Mouse (Mus musculus) CH12.LX (cell line): Measurements from ENCODE around the gene Upp2. TPM values are rescaled to one million over a fixed set of nuclear protein-coding genes. Genes with fewer than 3 reads are reported as not detected.

Experiments used
- DNase-seq: peaks from one replicate; pipeline ENCODE4 v3.0.0-alpha.2; 2013; ENCODE audit errors: extremely low read depth
- H3K27ac ChIP-seq: 2 replicates; pipeline ENCODE4 v1.5.1; 2012; ENCODE audit warnings: low read depth, mild to moderate bottlenecking, control low read depth, moderate library complexity; ENCODE audit not compliant: insufficient read depth
- H3K27me3 ChIP-seq: replicated peaks from 2 replicates; pipeline ENCODE3; 2012; ENCODE audit warnings: inconsistent platforms
- H3K36me3 ChIP-seq, 2 experiments: replicated peaks in 1 of 2; 2 replicates each; pipeline versions ENCODE3 to v1.6.1; 2012; ENCODE audit warnings: inconsistent platforms in 1 of 2, low read length in 1 of 2, mild to moderate bottlenecking in 1 of 2, mixed read lengths in 1 of 2, moderate library complexity in 1 of 2; ENCODE audit not compliant: control insufficient read depth in 1 of 2, insufficient read depth in 1 of 2
- H3K4me1 ChIP-seq, 2 experiments: 2 replicates each; pipeline ENCODE4 v1.6.1; 2012; ENCODE audit warnings: inconsistent platforms in 1 of 2, moderate library complexity in 1 of 2; ENCODE audit not compliant: insufficient read depth in 2 of 2, control insufficient read depth in 1 of 2
- H3K4me2 ChIP-seq: 2 replicates; pipeline ENCODE4 v1.6.1; 2012; ENCODE audit warnings: low read depth, mild to moderate bottlenecking, control low read depth; ENCODE audit not compliant: poor library complexity, insufficient read depth, severe bottlenecking
- H3K4me3 ChIP-seq, 3 experiments: fragments of 150-350 bp in 1 of 3; sonication (generic) in 1 of 3; replicated peaks in 1 of 3; 2 replicates each; pipeline versions ENCODE3 to v1.5.1; 2011 to 2012; ENCODE audit warnings: low read depth in 2 of 3, low read length in 2 of 3, mild to moderate bottlenecking in 2 of 3, moderate library complexity in 2 of 3, control low read depth in 1 of 3, improper control_type of control experiment in 1 of 3, inconsistent platforms in 1 of 3, mixed read lengths in 1 of 3; ENCODE audit not compliant: poor library complexity in 1 of 3
- H3K79me2 ChIP-seq: replicated peaks from 2 replicates; pipeline ENCODE4 v1.6.1; 2012; ENCODE audit warnings: mild to moderate bottlenecking, moderate library complexity; ENCODE audit not compliant: control insufficient read depth, poor library complexity, insufficient read depth, severe bottlenecking; ENCODE audit errors: extremely low read depth
- H3K9ac ChIP-seq: 2 replicates; pipeline ENCODE4 v1.6.1; 2012; ENCODE audit warnings: low read depth, mild to moderate bottlenecking, control low read depth, moderate library complexity; ENCODE audit not compliant: insufficient read depth
- H3K9me3 ChIP-seq: replicated peaks from 2 replicates; pipeline ENCODE3; 2012; ENCODE audit warnings: low read length, inconsistent platforms, mixed read lengths
- BHLHE40 ChIP-seq: IDR thresholded peaks from 2 replicates; pipeline ENCODE4 v1.6.1; 2011; ENCODE audit warnings: mild to moderate bottlenecking, low read depth, low read length, improper control_type of control experiment
- CTCF ChIP-seq, 2 experiments: IDR thresholded peaks in 1 of 2; conservative IDR thresholded peaks in 1 of 2; 2 replicates each; pipeline ENCODE4 v1.5.1; 2011 to 2012; ENCODE audit warnings: low read depth in 2 of 2, low read length in 2 of 2, improper control_type of control experiment in 1 of 2, inconsistent platforms in 1 of 2, mild to moderate bottlenecking in 1 of 2, moderate library complexity in 1 of 2
- E2F4 ChIP-seq: IDR thresholded peaks from 2 replicates; pipeline ENCODE4 v1.6.1; 2011; ENCODE audit warnings: low read depth, low read length, improper control_type of control experiment; ENCODE audit not compliant: insufficient replicate concordance
- ELF1 ChIP-seq: IDR thresholded peaks from 2 replicates; pipeline ENCODE4 v1.6.1; 2014; ENCODE audit warnings: low read depth, mild to moderate bottlenecking, inconsistent platforms, low read length, improper control_type of control experiment
- ETS1 ChIP-seq: conservative IDR thresholded peaks from 2 replicates; pipeline ENCODE4 v1.6.1; 2012; ENCODE audit warnings: low read depth, mild to moderate bottlenecking, inconsistent platforms, low read length, improper control_type of control experiment, moderate library complexity
- HCFC1 ChIP-seq: IDR thresholded peaks from 2 replicates; pipeline ENCODE4 v1.6.1; 2012; ENCODE audit warnings: low read depth, mild to moderate bottlenecking, inconsistent platforms, low read length, improper control_type of control experiment
- JUN ChIP-seq: IDR thresholded peaks from 2 replicates; pipeline ENCODE4 v1.6.1; 2011; ENCODE audit warnings: low read depth, mild to moderate bottlenecking, low read length, improper control_type of control experiment, moderate library complexity; ENCODE audit not compliant: insufficient read depth
- JUND ChIP-seq: conservative IDR thresholded peaks from 2 replicates; pipeline ENCODE4 v1.6.1; 2011; ENCODE audit warnings: low read depth, low read length, improper control_type of control experiment
- KAT2A ChIP-seq: IDR thresholded peaks from 2 replicates; pipeline ENCODE4 v1.6.1; 2012; ENCODE audit warnings: low read length, improper control_type of control experiment, inconsistent platforms; ENCODE audit not compliant: insufficient replicate concordance
- MAFK ChIP-seq: IDR thresholded peaks from 2 replicates; pipeline ENCODE4 v1.6.1; 2011; ENCODE audit warnings: low read length, improper control_type of control experiment; ENCODE audit not compliant: insufficient replicate concordance
- MAX ChIP-seq: IDR thresholded peaks from 2 replicates; pipeline ENCODE4 v1.6.1; 2011; ENCODE audit warnings: low read length, improper control_type of control experiment
- MAZ ChIP-seq: IDR thresholded peaks from 2 replicates; pipeline ENCODE4 v1.6.1; 2012; ENCODE audit warnings: low read depth, mild to moderate bottlenecking, inconsistent platforms, low read length, improper control_type of control experiment, moderate library complexity
- MEF2A ChIP-seq: IDR thresholded peaks from 2 replicates; pipeline ENCODE4 v1.6.1; 2014; ENCODE audit warnings: low read depth, mild to moderate bottlenecking, inconsistent platforms, low read length, improper control_type of control experiment, borderline replicate concordance
- MXI1 ChIP-seq: IDR thresholded peaks from 2 replicates; pipeline ENCODE4 v1.6.1; 2011; ENCODE audit warnings: mild to moderate bottlenecking, low read depth, low read length, improper control_type of control experiment
- MYC ChIP-seq: IDR thresholded peaks from 2 replicates; pipeline ENCODE4 v1.6.1; 2011; ENCODE audit warnings: low read depth, mild to moderate bottlenecking, improper control_type of control experiment, low read length
- NRF1 ChIP-seq: IDR thresholded peaks from 2 replicates; pipeline ENCODE4 v1.6.1; 2014; ENCODE audit warnings: low read depth, mild to moderate bottlenecking, inconsistent platforms, low read length, improper control_type of control experiment, moderate library complexity
- PAX5 ChIP-seq: IDR thresholded peaks from 2 replicates; pipeline ENCODE4 v1.6.1; 2012; ENCODE audit warnings: low read length, inconsistent platforms, mixed read lengths
- POLR2A ChIP-seq: IDR thresholded peaks from 2 replicates; pipeline ENCODE4 v1.6.1; 2011; ENCODE audit warnings: low read depth, mild to moderate bottlenecking, improper control_type of control experiment, low read length
- RAD21 ChIP-seq: IDR thresholded peaks from 2 replicates; pipeline ENCODE4 v1.6.1; 2011; ENCODE audit warnings: low read depth, mild to moderate bottlenecking, low read length, improper control_type of control experiment, moderate library complexity
- RCOR1 ChIP-seq: conservative IDR thresholded peaks from 2 replicates; pipeline ENCODE4 v1.6.1; 2012; ENCODE audit warnings: low read depth, mild to moderate bottlenecking, inconsistent platforms, low read length, improper control_type of control experiment
- SMC3 ChIP-seq: IDR thresholded peaks from 2 replicates; pipeline ENCODE4 v1.6.1; 2011; ENCODE audit warnings: low read depth, low read length, improper control_type of control experiment
- TBP ChIP-seq: conservative IDR thresholded peaks from 2 replicates; pipeline ENCODE4 v1.6.1; 2011; ENCODE audit warnings: low read depth, low read length, improper control_type of control experiment
- UBTF ChIP-seq: IDR thresholded peaks from 2 replicates; pipeline ENCODE4 v1.6.1; 2012; ENCODE audit warnings: low read depth, mild to moderate bottlenecking, inconsistent platforms, low read length, improper control_type of control experiment, moderate library complexity
- USF1 ChIP-seq: IDR thresholded peaks from 2 replicates; pipeline ENCODE4 v1.6.1; 2014; ENCODE audit warnings: low read depth, mild to moderate bottlenecking, inconsistent platforms, low read length, improper control_type of control experiment
- ZC3H11A ChIP-seq: IDR thresholded peaks from 2 replicates; pipeline ENCODE4 v1.6.1; 2012; ENCODE audit warnings: low read depth, mild to moderate bottlenecking, inconsistent platforms, low read length, improper control_type of control experiment
- dilution Hi-C: fragments of 300-500 bp; cut with MboI; formaldehyde crosslinking; loops from 2 replicates; pipeline ENCODE4 v1.14.3; 2020; ENCODE audit warnings: low sequenced_read_pairs; ENCODE audit not compliant: extremely low pct_unique_long_range_greater_than_20kb, extremely low pct_ligation_motif_present
- in situ Hi-C: fragments of 300-500 bp; cut with MboI; formaldehyde crosslinking; loops from 3 replicates; pipeline ENCODE4 v1.14.3; 2019; ENCODE audit warnings: low sequenced_read_pairs, low pct_ligation_motif_present, low pct_unique_long_range_greater_than_20kb, mixed read lengths
- polyA plus RNA-seq: library from polyadenylated mRNA; unstranded; fragments of >175 nt; gene quantifications from 2 replicates; pipeline ENCODE4 v1.2.1, GENCODE M21; 2012; ENCODE audit warnings: low read depth; ENCODE audit not compliant: insufficient read length
- total RNA-seq, 2 experiments: library from RNA; depleted of rRNA; stranded (reverse); fragments of 300-350 nt in 1 of 2; fragments of >200 nt in 1 of 2; gene quantifications; 2 replicates each; pipeline ENCODE4 v1.2.3; 2012 to 2014

Gene Upp2
- total and polyA plus RNA-seq, 3 experiments: not detected

DNA sequence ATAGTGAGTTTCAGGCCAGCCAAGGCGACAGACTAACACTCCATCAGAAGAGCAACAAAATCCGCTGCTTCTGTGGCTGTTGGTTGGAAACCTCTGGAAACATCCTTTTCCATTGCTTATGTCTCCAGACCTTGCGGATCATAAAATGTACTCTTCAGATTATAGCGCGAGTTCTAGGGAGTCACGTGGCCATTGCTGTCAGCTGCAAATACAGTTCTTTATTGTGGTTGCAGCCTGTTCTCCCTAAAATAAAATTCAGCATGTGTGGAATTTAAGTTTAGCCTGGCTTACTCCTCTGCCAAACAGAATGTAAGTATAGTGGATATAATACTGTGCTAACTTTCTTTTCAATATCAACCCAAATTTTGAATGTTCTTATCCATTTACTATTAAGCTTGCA lies 78.6 kb downstream of the Upp2 start:
- TF ChIP-seq MYC: no peak
- no peak for TF ChIP-seq MAX
- no peak for TF ChIP-seq MEF2A
- no peak for TF ChIP-seq ZC3H11A
- TF ChIP-seq RCOR1: no peak
- no peak for TF ChIP-seq TBP
- no peak for TF ChIP-seq CTCF (conservative IDR thresholded peaks at IDR 0.05 in 1 of 2, IDR thresholded peaks at IDR 0.05 in 1 of 2; ENCODE audit: low read depth in 2 of 2, low read length in 2 of 2)
- no peak for TF ChIP-seq MXI1
- TF ChIP-seq MAFK: no peak
- TF ChIP-seq MAZ: no peak
- Histone ChIP-seq H3K9ac (no peak overlapping the region), H3K4me1 (no peaks in the 10 kb centered on the region), H3K4me3 (no peak overlapping the region), H3K4me2 (no peak overlapping the region), H3K27ac (no peak overlapping the region), H3K36me3 (no peaks in the 10 kb centered on the region), H3K27me3 (no peaks in the 10 kb centered on the region), H3K9me3 (peaks cover 20% of the 10 kb centered on the region), H3K79me2 (no peaks in the 10 kb centered on the region)
- no peak for DNase-seq
- dilution Hi-C loops: no loop called here
- in situ Hi-C loops: no loop called here

DNA sequence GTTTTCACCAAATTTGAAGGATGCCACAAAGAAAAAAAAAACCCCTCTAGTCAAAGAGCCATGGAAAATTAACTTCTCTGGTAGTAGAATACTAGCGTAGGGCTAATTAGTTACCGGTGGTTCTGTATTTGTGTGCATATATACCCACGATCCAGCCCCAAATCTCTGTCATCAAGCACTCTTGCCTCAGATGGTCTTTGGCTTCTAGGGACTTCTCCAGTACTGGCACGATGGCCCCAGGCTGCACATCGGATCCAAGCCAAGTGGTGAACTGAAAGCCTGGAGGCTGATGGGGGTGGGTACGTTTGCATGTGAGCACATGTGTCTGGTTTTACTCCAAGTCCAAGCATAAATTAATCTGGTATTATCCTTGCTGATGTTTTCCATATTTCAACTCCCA lies 88.1 kb downstream of the Upp2 start:
- no peak overlapping the region for H3K4me3 ChIP-seq
- no peak overlapping the region for H3K4me2 ChIP-seq
- no peak overlapping the region for H3K9ac ChIP-seq
- H3K27me3 ChIP-seq: no peaks in the 10 kb centered on the region
- H3K9me3 ChIP-seq: peaks cover 16% of the 10 kb centered on the region
- H3K27ac ChIP-seq: no peak overlapping the region
- TF ChIP-seq MAFK: no peak
- TF ChIP-seq KAT2A: no peak
- TF ChIP-seq HCFC1: no peak
- TF ChIP-seq ELF1: no peak
- no peak for TF ChIP-seq POLR2A
- no peak for TF ChIP-seq RCOR1
- no peak for TF ChIP-seq BHLHE40
- TF ChIP-seq UBTF: no peak
- TF ChIP-seq MEF2A: no peak
- TF ChIP-seq PAX5: no peak
- no peak for TF ChIP-seq MAZ
- TF ChIP-seq TBP: no peak
- TF ChIP-seq RAD21: no peak
- no peak for TF ChIP-seq SMC3
- no peak for TF ChIP-seq USF1
- TF ChIP-seq E2F4: no peak
- no peak for TF ChIP-seq ETS1
- no peak for TF ChIP-seq JUN
- no peak for TF ChIP-seq JUND
- no peak for TF ChIP-seq NRF1
- in situ Hi-C loops: loop anchor here (25.0 kb wide), 1 partner anchor 618 kb away; no protein-coding TSS in a partner anchor
- H3K79me2 ChIP-seq: no peaks in the 10 kb centered on the region
- H3K36me3 ChIP-seq: no peaks in the 10 kb centered on the region
- no peak for DNase-seq
- dilution Hi-C loops: no loop called here
- no peaks in the 10 kb centered on the region for H3K4me1 ChIP-seq
